Mouse (Mus musculus): ENCODE results near the gene Slc7a8. TPM values are rescaled to one million over a fixed set of nuclear protein-coding genes. Genes with fewer than 3 reads are reported as not detected.

Slc7a8 gene
- total RNA-seq, 2 experiments from 2014 or later: 33.7 to 36.5 TPM

DNA sequence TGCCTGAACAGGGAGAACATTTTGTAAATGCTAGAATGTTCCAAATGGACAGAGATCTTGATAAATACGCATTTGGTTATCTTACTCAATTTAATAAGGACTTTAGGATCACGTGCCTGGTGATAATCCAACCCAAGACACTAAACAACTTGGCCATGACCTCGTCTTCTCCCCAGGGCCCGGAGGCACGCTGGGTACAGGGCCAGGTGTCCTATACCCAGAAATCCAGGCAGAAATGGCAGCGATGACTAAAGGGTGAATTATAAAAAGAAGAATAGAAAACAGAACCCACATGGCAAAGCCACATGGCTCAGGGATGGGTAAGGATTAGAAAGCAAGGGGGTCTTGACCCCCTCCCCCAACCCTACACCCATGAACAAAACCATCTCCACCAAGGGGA, 40.0 kb downstream of the Slc7a8 start:
- no peak for DNase-seq
- intact Hi-C loops (cut with DNase I): no loop called here

DNA sequence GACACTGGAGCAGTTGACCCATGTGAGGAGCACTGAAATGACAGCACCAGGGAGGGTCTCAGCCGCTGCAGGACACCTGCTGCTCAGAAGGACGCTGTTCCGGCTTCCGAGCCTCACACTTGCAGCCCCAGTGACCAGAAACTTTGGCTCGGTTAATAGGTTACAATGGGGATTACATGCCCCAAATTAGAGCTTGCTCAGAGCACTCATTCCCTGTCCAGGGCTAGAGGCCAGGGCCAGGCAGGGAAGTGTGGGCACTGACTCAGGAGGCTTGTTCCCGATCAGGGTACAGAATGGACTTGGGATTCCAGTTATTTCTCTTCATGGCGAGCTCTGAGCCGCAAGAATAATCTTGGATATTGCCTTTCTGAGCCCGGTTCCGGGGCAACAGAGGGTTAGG, 44.1 kb downstream of the Slc7a8 start:
- no peak for DNase-seq
- intact Hi-C loops (cut with DNase I): no loop called here

DNA sequence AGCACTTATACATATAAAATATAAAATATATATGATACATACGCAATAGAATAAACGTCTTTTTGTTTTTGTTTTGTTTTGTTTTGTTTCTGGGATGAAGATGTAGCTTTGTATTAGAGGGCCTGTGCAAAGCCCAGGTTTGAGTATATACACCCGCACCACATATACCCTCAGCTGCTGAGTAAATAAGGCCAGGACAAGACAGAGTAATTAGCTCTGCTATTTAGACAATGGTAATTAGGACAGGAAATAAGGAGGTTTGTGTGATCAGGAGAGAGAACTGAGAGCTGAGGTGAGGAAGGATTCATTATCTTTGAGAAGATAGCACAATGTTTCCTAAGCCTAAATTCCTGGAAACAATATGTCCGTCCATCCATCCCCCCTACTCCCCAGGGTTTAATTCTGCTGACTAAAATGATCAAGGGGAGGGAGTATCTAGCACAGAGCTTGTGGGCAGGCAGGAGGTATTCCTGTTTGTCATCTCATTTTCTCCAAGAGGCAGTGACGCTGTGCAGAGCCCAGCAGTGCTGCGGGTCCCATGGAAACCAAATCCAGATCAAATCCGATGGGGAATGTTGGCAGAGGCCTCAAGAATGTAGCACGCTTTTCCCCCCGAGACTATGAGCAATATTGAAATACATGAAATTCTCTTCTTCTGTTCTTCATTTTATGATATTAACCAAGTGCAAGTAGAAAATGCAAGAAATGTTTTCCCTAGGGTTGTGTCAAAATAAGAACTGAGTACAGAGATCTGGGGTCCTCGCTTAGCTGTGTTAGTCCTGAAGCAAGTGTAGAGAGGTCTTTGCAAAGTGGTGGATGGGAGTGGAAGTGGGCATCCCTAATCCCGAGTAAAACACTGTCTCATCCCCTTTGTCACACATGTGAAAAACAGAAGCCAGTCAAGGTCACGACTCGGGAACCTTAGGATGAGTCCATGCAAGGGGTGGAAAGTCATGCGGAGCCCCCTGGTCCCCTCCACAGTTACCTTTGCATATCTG, 44.9 kb downstream of the Slc7a8 start:
- no peak for DNase-seq
- intact Hi-C loops (cut with DNase I): no loop called here

DNA sequence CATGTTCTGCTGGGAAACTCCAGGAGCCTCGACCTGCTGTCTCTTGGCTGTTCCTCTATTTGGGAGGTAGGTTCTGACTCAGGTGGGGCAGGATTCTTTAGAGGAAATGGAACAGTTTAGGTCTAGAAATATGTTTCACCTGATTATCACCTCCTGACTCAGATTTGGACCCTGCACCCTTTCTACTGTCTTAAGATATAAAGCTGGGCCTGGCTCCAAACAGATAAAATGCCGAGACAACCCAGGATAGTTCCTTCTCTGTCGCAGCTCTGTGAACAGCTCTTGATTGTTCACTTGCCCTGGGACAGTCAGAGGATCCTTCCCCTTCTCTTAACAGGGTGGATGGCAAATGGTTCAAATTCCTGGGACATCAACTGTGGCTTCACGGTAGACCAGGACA, 46.5 kb downstream of the Slc7a8 start:
- DNase-seq: no peak
- intact Hi-C loops (cut with DNase I): no loop called here

DNA sequence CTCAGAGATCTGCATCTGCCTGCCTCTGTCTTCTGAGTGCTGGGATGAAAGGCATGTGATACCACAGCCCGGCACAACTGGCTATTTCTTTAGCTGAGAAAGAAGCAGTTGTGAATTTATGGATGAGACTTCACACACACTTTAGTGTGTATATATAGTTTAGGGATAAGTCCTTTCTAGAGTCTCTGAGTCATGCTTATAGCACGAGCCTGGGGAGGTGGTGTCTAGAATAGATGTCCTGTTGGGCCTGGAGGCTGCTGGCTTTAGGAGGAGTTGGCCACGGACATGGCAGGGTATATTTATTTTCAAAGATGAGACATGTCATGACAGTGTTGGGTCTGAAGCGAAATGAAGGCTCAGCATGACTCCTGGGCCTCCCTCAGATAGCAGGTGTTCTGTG, 47.7 kb downstream of the Slc7a8 start:
- intact Hi-C loops (cut with DNase I): no loop called here
- DNase-seq: no peak

DNA sequence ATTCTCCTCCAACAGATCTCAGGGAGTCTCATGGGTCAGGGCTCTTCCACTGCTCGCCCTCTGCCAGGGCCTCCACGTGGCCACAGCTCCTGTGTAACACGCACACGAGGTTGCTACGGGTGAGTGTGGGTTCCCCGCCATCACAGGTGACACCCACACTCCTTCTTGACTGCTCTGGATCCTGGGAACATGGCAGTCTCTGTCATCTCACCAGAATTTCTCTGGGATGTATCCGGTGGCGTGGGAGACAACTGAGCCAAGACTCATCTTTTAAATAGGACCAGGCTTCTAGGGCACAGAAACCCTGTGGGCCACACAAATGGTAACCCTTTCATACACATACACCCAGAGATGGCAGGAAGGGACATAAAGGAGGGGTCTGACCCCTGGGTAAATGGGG, 49.5 kb downstream of the Slc7a8 start:
- intact Hi-C loops (cut with DNase I): no loop called here
- DNase-seq: no peak

DNA sequence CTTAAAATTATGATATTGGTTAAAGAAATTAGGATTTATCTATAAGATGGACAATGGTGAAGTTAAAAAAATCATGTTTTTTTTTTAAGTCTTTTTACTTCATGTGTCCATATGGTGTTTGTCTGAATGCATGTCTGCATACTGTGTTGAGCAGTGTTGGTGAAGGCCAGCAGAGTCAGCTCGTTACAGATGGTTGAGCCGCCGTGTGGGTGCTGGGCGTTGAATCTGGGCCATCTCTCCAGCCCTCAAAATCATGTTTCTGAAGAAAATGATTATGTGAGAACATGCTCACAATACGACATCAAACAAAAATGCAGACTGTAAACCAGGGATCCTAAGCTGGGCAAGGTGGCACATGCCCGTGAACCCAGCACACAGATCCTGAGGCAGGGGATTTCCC, 51.4 kb downstream of the Slc7a8 start:
- no peak for DNase-seq
- intact Hi-C loops (cut with DNase I): no loop called here

DNA sequence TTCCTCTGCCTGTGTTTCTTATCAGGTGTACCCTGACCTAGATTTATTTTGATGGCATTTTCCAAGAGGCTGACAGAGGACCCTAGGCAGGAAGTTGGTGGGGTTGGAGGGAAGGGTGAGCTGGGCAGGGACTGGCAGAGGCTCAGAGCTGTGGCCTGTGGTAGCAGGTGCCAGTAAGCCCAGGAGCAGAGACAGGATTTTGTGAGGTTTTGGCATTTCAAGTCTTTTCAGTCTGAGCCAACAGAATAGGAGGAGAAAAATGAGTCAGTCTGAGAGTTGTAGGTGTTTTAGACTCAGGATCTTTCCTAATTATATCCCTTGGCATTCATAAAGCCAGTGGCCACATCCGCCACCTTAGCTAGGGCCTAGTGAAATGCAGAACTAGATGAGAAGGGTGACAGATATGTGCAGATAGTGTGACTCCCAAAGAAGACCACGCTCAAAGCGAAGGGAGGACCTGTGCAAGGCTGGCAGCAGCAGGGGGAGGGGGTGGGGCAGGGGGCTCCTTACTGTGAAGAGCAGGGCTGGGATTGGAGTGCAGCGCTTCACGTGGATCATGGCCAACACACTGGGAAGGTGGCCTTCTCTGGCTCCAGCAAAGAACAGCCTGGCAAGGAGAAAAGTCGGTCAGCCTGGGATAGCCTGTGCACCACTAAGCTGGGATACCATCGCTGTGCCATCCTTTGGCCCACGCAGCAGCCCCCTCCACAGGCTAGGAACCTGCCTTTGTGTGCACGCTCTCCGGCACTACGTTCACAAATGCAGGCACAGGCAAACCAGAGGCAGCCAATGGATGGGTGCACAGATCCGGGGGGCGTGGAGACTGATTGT, 52.7 kb downstream of the Slc7a8 start:
- intact Hi-C loops (cut with DNase I): no loop called here
- no peak for DNase-seq

DNA sequence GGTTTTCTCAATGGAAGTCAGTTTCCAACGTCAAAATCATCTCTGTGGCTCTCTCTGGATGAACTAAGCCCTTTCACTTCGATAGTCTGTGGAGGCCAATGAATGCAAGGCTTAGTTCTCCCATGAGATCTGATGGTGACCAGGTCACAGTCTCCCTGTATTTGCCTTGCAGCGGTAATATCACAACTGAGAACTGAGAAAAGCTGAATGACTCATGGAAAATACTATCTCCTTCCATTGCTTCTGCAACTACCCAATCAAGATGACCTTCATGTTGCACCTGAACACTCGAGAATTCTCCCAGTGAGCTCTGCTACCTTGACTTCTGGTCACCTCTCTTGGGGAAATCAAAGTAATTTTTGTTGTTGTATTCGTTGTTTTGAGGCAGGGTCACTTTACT, 54.2 kb downstream of the Slc7a8 start:
- intact Hi-C loops (cut with DNase I): no loop called here
- no peak for DNase-seq

DNA sequence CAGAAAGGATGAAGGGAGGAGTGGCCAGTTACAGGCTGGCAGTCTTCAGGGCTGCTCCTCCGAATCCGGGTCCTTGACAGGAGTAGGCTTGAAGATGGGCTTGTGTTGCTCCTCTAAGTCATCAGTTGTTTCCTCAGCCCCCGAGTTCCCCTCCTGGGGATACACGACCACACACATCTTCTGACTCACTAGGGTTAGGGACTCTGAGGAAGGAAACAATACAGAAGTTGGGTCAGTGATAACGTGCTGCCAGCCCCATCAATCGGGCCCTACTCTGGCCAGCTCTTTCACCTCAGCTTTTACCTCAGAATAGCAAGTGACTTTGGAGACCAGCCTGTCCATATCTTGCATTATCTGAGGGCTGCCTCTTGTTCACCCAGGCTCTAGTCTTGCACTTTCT, 57.7 kb downstream of the Slc7a8 start:
- intact Hi-C loops (cut with DNase I): no loop called here
- no peak for DNase-seq

DNA sequence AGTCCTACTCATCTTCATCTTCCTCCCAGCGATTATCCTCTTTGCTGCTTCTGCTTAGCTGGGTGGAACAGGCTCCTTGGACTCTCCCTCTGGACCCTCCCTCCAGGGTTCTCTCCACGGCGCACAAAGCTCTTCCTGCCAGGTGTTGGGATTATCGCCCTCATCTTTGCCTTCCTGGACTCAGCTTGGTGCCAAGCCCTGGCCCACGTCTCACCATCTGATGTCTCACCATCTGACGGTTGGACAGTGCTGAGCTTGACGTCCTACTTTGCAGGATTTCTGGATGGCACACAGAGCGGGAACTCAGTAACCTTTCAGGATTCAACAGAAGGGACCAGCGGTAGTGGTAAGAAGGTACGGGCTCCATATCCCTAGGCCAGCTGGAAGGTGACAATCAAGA, 60.0 kb downstream of the Slc7a8 start:
- intact Hi-C loops (cut with DNase I): no loop called here
- DNase-seq: no peak

DNA sequence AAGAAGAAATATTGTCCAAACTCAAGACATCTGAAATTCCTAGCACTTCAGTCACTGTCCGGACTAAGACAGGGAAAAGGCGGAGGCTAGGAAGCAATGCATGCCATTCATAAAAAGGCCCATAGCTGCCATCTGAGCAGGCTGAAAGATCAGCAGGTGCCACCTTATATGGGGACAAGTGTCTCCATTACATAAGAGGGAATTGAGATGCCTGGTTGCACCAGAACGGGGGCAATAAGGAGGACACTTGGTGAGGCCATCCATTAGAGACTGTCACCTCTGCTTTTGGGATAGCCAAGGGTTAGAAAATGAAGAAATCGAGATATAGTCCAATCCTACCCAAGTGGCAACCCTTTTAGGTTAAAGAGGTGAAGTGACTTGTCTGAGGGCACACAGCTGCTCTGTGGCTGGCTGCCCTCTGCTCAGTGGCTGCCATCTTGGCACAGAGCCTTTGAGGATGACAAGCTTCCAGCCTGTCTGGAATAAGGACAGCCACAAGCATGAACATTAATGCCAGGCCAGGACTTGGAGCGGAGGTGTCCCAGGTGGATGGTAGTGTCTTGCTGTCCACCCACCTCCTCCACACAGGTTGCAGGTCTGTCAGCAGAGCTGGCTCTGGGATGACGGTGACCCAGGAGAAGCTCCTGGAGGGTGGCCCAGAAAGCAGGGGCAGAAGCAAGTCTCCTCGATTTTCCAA, 60.9 kb downstream of the Slc7a8 start:
- intact Hi-C loops (cut with DNase I): no loop called here
- DNase-seq: peak; percentile 72

DNA sequence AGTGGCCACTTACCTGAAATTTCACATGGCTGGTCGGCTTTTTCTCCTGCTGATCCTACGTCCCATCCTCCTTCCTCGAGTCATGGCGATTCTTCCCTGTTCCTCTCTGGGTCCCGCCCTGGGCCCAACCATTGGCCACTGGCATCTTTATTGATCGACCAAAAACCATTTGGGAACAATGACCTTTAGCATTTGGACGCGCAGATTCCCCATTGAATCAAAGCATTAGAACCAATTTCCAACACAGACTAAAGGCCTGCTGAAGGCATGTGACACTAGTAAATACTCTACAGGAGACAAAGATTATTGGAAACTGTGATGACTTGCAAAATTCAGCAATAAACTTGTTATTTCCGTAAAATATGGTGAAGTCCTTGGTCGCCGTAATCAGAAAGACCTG, 61.7 kb downstream of the Slc7a8 start:
- intact Hi-C loops (cut with DNase I): no loop called here
- DNase-seq: no peak

DNA sequence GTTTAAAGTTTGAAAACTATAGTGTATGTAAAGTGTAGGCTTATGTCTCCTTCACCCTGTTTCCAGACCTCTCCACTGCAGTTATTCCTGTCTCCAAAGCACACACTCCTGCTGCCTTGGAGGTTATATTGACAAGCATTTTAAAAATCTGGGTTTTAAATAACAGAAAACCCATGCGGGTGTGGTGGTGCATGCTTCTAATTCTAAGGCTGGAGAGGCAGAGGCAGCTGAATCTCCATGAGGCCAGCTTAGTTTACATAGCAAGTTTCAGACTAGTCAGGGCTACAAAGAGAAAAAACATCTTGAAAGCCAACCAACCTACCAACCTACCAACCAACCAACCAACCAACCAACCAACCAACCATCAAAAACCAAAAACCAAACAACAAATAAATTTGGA, 66.3 kb downstream of the Slc7a8 start:
- intact Hi-C loops (cut with DNase I): loop anchor here (2.0 kb wide), 2 partner anchors 65 to 103 kb away; partner anchors contain the start of gene Slc7a8
- no peak for DNase-seq

DNA sequence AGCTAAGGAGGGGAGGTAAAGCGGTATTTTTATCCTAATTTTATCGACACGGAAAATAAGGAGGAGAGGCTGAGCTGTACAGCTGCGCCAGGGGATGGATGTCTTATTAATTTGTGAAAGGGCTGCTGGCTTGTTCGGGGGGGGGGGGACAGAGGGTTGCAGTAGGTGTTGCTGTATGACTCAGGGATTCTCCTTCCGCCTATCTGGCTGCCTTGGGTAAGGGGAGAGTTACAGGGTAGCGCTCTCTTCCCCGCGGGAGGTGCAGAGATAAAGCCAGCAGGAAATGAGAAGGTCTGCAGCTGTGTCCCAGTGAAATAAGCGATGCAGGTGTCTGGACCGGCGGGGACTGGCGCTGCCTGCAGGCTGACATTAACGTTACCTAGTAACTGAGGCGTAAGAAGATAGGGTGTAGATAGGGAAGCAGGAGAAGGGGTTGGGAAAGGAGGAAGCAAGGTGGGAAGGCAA, 67.1 kb downstream of the Slc7a8 start:
- intact Hi-C loops (cut with DNase I): loop anchor here (2.0 kb wide), 2 partner anchors 66 to 104 kb away; partner anchors contain the start of gene Slc7a8

DNA sequence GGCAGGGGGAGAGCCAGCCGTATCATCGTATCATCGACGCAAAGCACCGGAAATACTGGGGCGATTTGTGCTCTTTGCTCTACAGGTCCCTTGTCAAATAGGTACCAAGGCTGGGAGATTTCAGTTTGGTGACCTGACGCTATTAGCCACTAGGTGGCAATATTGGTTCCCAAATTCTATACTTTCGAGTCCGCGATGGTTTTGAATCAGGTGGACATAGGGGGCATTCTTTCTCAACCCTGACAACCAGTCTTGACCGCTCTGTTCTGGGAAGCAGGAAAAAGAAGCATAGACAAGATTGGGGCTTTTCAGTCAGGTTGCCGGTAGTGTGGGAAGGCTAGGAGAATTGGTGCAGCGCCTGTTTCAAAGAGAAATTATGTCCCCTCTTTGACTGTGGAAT, 67.6 kb downstream of the Slc7a8 start:
- intact Hi-C loops (cut with DNase I): loop anchor here (2.0 kb wide), 2 partner anchors 67 to 105 kb away; partner anchors contain the start of gene Slc7a8

More for the DNA sequence above, 67.1 kb downstream of the Slc7a8 start:
- DNase-seq: no peak

DNA sequence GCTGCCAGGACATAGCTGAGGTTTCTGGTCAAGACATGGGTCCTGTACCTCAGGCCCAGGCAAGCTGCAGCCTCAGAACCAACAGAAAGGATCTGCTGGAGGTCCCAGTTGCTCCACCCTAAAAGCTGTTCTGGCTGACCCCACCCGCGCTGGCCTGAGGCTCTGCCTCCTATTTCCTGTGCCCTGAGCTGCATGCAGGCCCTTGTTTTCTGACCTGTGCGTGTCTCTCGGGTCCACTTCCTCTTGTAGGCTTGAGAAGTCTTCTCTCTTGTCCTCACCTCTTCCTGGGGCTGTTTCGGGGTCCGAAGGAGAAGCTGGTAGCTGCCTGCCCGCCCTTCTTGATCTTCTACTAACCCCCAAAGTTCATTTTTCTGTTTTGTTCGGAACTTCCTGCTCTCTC, 68.9 kb downstream of the Slc7a8 start:
- no peak for DNase-seq
- intact Hi-C loops (cut with DNase I): no loop called here

More for the DNA sequence above, 67.6 kb downstream of the Slc7a8 start:
- DNase-seq: peak; percentile 63

DNA sequence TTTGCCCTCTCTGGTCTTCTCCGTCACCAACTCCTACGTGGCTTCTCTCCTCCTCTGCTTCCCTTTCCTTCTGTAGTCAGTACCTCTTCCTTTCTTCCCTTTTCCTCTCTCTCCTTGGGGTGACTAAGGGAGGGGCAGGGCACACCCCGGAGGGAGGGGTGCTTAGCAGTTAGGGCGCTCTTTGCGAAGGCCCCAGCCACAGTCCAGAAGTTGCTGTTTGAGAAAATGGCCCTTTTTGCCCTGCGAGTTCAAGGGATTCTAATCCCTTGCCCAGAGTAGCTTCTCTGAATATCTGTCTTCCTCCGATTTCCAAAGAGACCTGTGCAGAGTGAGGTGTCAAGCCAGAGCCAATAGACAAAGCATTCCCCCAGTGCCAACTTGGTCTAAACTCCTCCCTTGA, 69.7 kb downstream of the Slc7a8 start, which contains the start of gene Cebpe:
Gene Cebpe (minus strand): TSS at position 101 of the 400 bp plus-strand sequence.
- intact Hi-C loops (cut with DNase I): no loop called here
- DNase-seq: no peak

DNA sequence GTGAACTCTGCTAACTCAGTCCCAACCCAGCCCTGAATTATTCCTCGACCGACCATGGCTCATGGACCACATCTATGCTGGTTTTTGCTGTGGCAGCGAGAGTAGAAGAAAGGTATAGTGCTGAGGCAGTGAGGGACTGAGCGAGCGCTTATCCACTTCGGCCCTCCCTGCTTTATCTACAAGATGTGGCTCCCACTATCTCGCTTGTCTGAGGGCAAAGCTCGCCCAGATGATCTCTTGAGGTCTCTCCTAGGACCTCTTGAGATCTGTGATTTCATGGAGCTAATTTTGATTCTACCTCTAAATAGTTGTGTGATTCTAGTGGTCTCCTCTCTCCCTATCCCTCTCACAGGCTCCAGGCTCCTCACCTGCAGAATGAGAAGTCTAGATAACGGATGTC, 72.7 kb downstream of the Slc7a8 start:
- no peak for DNase-seq
- intact Hi-C loops (cut with DNase I): loop anchor here (10.0 kb wide), 1 partner anchor 296 kb away; no protein-coding TSS in a partner anchor

DNA sequence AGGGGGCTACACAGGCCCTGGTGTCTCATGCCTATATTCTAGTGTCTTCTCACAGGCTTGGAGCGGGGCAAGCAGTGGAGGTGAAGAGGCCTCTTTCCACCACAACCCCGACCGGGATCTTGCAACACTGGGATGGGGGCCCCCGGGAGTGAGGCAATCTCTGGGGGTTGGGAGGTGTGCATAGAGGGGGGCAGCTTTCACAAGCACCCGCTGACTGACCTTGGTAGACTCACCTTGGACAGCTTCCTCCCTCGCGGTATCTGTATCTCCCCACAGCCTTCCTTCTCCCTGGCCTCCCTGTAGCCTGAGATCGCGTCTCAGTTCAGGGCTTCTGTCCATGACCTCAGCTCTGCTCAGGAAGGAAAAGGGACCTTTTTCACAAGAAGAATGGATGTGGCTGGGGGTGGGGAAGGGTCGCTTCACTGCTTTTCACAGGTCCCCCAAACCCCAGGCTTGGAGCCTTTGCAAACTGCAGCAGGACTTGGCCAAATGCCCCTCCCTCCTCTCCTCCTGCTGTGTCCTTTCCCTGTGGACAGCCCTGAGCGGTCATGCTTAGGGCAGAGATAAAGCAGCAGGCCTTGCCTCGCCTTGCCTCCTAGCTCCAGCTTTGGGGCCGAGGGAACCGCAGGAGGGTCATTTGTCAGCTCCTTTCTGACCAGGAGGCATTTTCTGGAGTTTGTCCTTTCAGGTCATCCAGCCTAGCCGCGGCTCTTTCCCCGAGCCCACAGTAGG, 75.0 kb downstream of the Slc7a8 start:
- intact Hi-C loops (cut with DNase I): loop anchor here (10.0 kb wide), 1 partner anchor 298 kb away; no protein-coding TSS in a partner anchor
- DNase-seq: no peak

Data from left cerebral cortex, postnatal 4 days (tissue).